Mouse (Mus musculus) bone marrow, adult 2 months (tissue): Measurements from ENCODE around the gene Ptger3. TPM values are rescaled to one million over a fixed set of nuclear protein-coding genes. Genes with fewer than 3 reads are reported as not detected.

Experiments
- H3K27ac ChIP-seq: fragments of 200-500 bp; 2 replicates; pipeline ENCODE4 v1.5.1; 2012; ENCODE audit warnings: low read depth, mild to moderate bottlenecking, control low read depth, inconsistent platforms, low read length; ENCODE audit not compliant: control insufficient read depth, poor library complexity, insufficient read depth
- H3K4me1 ChIP-seq: fragments of 200-500 bp; 2 replicates; pipeline ENCODE4 v1.6.1; 2011; ENCODE audit warnings: low read length; ENCODE audit not compliant: control insufficient read depth, insufficient read depth
- H3K4me3 ChIP-seq: fragments of 200-500 bp; replicated peaks from 2 replicates; pipeline ENCODE3; 2011; ENCODE audit warnings: mild to moderate bottlenecking, low read depth, low read length, control low read depth; ENCODE audit not compliant: control insufficient read depth
- CTCF ChIP-seq: fragments of 200-500 bp; IDR thresholded peaks from 2 replicates; pipeline ENCODE4 v1.5.1; 2011; ENCODE audit warnings: low read length, control low read depth; ENCODE audit not compliant: control insufficient read depth, insufficient read depth
- POLR2A ChIP-seq: fragments of 200-500 bp; IDR thresholded peaks from 2 replicates; pipeline ENCODE4 v1.6.1; 2011; ENCODE audit warnings: low read depth, mild to moderate bottlenecking, control low read depth, low read length, borderline replicate concordance; ENCODE audit not compliant: control insufficient read depth
- WGBS: fragments of 180-500 bp; shearing (Covaris S2); methylation state at CpG from one replicate; pipeline ENCODE4 v1.1.7; 2018; 5-methylcytosine and 5-hydroxymethylcytosine counted together
- polyA plus RNA-seq: library from polyadenylated mRNA; stranded (reverse); fragments of >200 nt; gene quantifications from 2 replicates; pipeline ENCODE4 v1.2.4, GENCODE M21; 2011; ENCODE audit warnings: low replicate concordance; ENCODE audit not compliant: missing spikeins, insufficient read depth, insufficient read length

Ptger3 gene
- polyA plus RNA-seq, 1 experiment, result 4.8 TPM

GRCm38 (mm10) chr3:157613542-157613941 lies 46.9 kb downstream of the Ptger3 start:
- no peak overlapping the region for H3K27ac ChIP-seq
- TF ChIP-seq POLR2A (no peak), CTCF (no peak)
- 0% methylated on average over 1 of the region's 1 CpGs for WGBS
- H3K4me3 ChIP-seq, result no peak overlapping the region
- no peaks in the 10 kb centered on the region for H3K4me1 ChIP-seq

GRCm38 (mm10) chr3:157616949-157617348 lies 50.3 kb downstream of the Ptger3 start:
- H3K27ac ChIP-seq, result no peak overlapping the region
- no peaks in the 10 kb centered on the region for H3K4me1 ChIP-seq
- TF ChIP-seq CTCF (no peak), POLR2A (no peak)
- H3K4me3 ChIP-seq, result no peak overlapping the region

GRCm38 (mm10) chr3:157627407-157627806 lies 60.7 kb downstream of the Ptger3 start:
- 0% methylated on average over 3 of the region's 3 CpGs for WGBS
- Histone ChIP-seq H3K4me1 (peaks cover 5% of the 10 kb centered on the region; the same call in 1 of the 2 replicates), H3K4me3 (no peak overlapping the region), H3K27ac (no peak overlapping the region)
- TF ChIP-seq POLR2A, result no peak
- no peak for TF ChIP-seq CTCF

GRCm38 (mm10) chr3:157630671-157631070 lies 64.0 kb downstream of the Ptger3 start:
- H3K4me3 ChIP-seq, result no peak overlapping the region
- TF ChIP-seq POLR2A, result no peak
- TF ChIP-seq CTCF, result no peak
- no peak overlapping the region for H3K27ac ChIP-seq
- peaks cover 5% of the 10 kb centered on the region; the same call in 1 of the 2 replicates for H3K4me1 ChIP-seq
- WGBS, result 54% methylated on average over 5 of the region's 5 CpGs

GRCm38 (mm10) chr3:157631383-157631782 lies 64.7 kb downstream of the Ptger3 start:
- WGBS, result 53% methylated on average over 2 of the region's 2 CpGs
- TF ChIP-seq POLR2A (no peak), CTCF (no peak)
- no peak overlapping the region for H3K4me3 ChIP-seq
- no peak overlapping the region for H3K27ac ChIP-seq
- peaks cover 5% of the 10 kb centered on the region; the same call in 1 of the 2 replicates for H3K4me1 ChIP-seq

GRCm38 (mm10) chr3:157634431-157634830 lies 67.7 kb downstream of the Ptger3 start:
- Histone ChIP-seq H3K27ac (no peak overlapping the region), H3K4me1 (peaks cover 3% of the 10 kb centered on the region; the same call in 1 of the 2 replicates), H3K4me3 (no peak overlapping the region)
- TF ChIP-seq POLR2A, result no peak
- no peak for TF ChIP-seq CTCF
- 11% methylated on average over 3 of the region's 3 CpGs for WGBS

- WGBS, result 55% methylated on average over 4 of the region's 4 CpGs
- Histone ChIP-seq H3K4me3 (no peak overlapping the region), H3K27ac (no peak overlapping the region), H3K4me1 (peaks cover 3% of the 10 kb centered on the region; the same call in 1 of the 2 replicates)
- TF ChIP-seq POLR2A (no peak), CTCF (no peak)
Observed at GRCm38 (mm10) chr3:157635713-157636112, 69.0 kb downstream of the Ptger3 start.

GRCm38 (mm10) chr3:157636887-157637286 lies 70.2 kb downstream of the Ptger3 start:
- TF ChIP-seq POLR2A (no peak), CTCF (no peak)
- peak overlapping the region; percentile 16; the same call in 1 of the 2 replicates for H3K27ac ChIP-seq

GRCm38 (mm10) chr3:157637341-157637740 lies 70.6 kb downstream of the Ptger3 start:
- Histone ChIP-seq H3K4me3 (no peak overlapping the region), H3K4me1 (no peaks in the 10 kb centered on the region; the same call in 1 of the 2 replicates), H3K27ac (no peak overlapping the region)
- TF ChIP-seq POLR2A (no peak), CTCF (no peak)
- WGBS, result 40% methylated on average over 2 of the region's 2 CpGs

More at GRCm38 (mm10) chr3:157636887-157637286, 70.2 kb downstream of the Ptger3 start:
- H3K4me1 ChIP-seq, result no peaks in the 10 kb centered on the region; the same call in 1 of the 2 replicates
- no peak overlapping the region for H3K4me3 ChIP-seq
